Mouse (Mus musculus): ENCODE measurements around the gene Jag1.

Gene Jag1

DNA sequence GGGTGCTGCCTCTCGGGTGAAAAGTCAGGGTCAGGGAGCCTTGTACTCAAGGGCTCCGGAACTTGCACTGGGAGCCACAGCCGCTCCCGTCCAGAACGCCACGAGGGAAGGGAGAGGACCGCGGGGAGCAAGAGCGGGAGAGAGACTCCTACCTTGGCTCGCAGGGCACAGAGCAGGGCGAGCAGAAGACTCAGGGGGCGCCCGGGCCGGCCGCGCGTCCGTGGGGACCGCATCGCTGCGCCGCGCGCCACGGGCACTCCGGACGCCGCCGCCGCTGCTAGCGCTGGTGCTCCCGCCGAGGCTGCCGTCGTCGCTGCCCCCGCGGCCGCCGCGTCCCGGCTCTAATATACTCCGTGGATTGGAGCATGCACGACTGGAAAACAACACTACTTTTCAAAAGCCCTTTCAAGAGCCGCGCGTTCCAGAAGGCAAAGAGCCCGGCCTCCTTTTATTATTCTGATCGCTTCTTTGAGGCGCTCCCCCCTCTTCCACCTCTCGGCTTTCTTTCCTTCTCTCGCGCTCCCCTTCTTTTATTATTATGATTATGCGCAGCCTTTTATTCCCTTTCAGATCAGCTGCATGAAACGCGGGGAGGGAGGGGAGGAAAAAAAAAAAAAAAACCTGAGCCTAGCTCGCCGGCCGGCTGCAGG, at the start of gene Jag1:
Gene Jag1, minus strand, starts transcription at position 620 of the 650 bp plus-strand sequence.
- peak; percentile 65 for DNase-seq (ENCODE audit: low read depth, low spot score)

GRCm38 (mm10) chr2:137156018-137156417, 39.6 kb upstream of the Jag1 start:
- no peak for DNase-seq (ENCODE audit: low read depth, low spot score)

DNA sequence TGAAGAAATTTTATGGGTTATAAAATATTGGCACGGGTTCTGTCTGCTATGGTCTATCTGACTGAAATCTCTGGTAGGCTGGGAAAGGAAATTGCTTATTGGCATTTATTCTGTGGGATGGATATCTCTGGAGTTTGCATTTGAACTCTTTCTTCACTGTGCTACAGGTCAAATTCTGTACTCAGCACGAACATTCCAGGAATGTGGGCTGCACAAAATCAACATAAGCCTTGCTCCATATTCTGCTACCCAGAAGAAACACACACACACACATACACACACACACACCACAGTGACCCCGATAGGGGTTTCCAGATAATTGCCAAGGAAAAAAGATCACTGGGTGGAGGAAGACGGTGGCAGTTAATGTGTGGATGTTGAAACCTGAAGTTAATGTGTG, 37.4 kb upstream of the Jag1 start:
- DNase-seq (ENCODE audit: low read depth, low spot score) = no peak

- DNase-seq (ENCODE audit: low read depth, low spot score) = no peak
Observed at GRCm38 (mm10) chr2:137153172-137153667, 36.8 kb upstream of the Jag1 start.

GRCm38 (mm10) chr2:137150953-137151352, 34.5 kb upstream of the Jag1 start:
- no peak for DNase-seq (ENCODE audit: low read depth, low spot score)

GRCm38 (mm10) chr2:137146938-137147666, 30.7 kb upstream of the Jag1 start:
- no peak for DNase-seq (ENCODE audit: low read depth, low spot score)

GRCm38 (mm10) chr2:137138063-137138462, 21.6 kb upstream of the Jag1 start:
- DNase-seq (ENCODE audit: low read depth, low spot score) = no peak

- no peak for DNase-seq (ENCODE audit: low read depth, low spot score)
Observed at GRCm38 (mm10) chr2:137134035-137134434, 17.6 kb upstream of the Jag1 start.

DNA sequence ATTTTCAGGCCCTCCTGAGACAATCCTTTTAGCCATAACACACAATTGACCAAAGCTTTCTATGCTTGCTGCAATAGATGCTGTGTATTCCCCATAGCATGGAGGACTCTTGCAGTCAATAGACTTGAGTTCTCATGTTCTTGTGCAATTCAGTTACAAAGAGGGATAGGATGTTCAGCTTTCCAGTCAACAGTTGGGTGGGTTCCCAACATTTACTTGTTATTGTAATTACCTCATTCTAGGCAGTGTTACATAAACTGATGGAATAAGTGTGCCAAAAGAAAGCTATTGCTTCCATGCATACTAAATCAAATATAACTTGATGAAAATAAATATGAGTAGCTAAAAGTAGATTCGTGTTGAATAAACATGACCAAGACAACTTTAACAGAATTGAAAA, 8.4 kb upstream of the Jag1 start:
- no peak for DNase-seq (ENCODE audit: low read depth, low spot score)

- peak; percentile 79 for DNase-seq (ENCODE audit: low read depth, low spot score)
Observed at GRCm38 (mm10) chr2:137117321-137117690, 862 bp upstream of the Jag1 start.

- DNase-seq (ENCODE audit: low read depth, low spot score) = peak; percentile 94
Observed at GRCm38 (mm10) chr2:137116675-137117320, 354 bp upstream of the Jag1 start.

- peak; percentile 61 for DNase-seq (ENCODE audit: low read depth, low spot score)
Observed at GRCm38 (mm10) chr2:137115241-137116024, 1.0 kb downstream of the Jag1 start.

DNA sequence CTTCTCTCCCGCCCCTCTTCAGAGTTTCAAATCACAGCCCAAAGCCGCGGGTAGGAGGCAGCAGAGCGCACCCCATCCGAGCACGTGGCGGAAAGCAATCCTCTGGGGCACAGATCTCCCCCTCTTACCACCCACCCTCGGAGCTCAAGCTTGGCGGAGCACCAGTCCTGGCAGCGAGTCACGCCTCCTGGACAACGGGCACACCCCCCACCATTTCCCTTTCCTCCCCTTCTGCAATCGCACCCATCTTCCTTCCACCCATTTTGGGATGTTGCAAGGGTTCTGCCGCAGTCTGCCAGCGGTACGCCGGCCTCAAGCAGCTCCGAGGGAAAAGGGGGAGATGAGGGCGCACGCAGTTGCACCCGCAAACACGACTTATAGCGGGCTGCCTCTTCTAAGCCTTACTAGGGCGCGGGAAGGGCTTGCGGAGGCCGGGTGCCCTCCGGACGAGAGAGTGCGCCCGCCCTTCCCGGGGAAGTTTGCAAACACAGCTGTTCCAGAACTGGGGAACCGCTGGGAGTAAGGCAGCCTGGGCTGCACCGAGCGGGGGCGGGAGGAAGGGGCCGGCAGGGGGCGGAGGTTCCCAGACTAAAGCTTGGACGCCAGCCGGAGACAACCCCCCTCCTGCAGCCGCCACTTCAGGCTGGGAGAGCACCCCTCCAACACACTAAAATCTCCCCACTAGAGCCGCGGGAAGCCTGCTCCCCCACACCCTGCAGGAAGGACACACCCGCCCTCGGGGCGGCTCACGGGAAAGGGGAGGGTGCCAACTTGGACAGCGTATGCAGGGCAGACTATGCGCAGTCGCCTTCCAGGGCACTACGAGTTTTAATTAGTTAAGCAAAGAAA, 2.0 kb downstream of the Jag1 start:
- DNase-seq (ENCODE audit: low read depth, low spot score) = peak; percentile 89

GRCm38 (mm10) chr2:137113288-137114061, 3.0 kb downstream of the Jag1 start:
- DNase-seq (ENCODE audit: low read depth, low spot score) = peak; percentile 45

GRCm38 (mm10) chr2:137110214-137110898, 6.1 kb downstream of the Jag1 start:
- peak; percentile 15 for DNase-seq (ENCODE audit: low read depth, low spot score)

DNA sequence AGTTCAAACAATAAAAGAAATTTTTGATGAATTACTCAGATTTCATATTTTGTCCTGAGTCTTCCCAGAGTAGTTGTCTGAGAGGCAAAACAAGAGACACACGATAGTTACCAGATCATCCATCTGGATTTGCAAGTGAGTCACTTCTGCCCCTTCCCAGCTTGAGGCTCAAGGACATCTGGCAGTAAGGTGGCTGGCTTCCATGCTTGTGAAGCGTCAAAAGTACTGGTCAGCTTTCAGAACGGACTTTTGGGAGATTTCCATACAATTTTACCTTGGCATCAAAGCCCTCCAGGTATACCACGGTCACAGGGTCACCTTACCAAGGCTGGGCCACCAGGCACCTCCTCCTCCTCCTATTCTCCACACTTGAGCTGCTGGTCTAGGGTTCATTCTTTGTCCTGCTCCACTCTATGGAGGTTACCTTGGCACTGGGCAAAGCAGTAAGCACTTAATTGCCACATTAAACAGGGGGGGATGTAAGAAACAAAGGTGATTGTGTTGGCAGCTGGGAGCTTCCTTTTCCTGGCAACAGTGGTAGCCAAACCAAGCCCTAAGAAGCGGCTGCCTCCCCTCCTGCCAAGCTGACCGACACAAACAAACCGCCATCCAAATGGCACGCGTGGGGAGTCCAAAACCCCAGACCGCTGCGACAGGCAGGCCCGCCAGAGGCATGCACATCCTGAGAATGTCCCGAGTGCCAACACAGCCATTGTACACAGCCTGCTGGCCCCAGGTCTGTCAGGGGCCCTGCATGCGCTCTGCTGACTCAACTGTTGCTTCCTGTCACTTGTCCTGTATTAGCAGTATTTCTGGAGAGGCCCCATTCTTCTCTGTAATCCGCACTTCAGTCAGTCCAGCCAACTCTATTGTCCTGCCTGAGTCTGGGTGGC, 6.9 kb downstream of the Jag1 start:
- peak; percentile 66 for DNase-seq (ENCODE audit: low read depth, low spot score)

GRCm38 (mm10) chr2:137107946-137108345, 8.5 kb downstream of the Jag1 start:
- no peak for DNase-seq (ENCODE audit: low read depth, low spot score)

GRCm38 (mm10) chr2:137107203-137107602, 9.2 kb downstream of the Jag1 start:
- no peak for DNase-seq (ENCODE audit: low read depth, low spot score)
